42 mouse cellular contexts compared by ENCODE assay signal in genomic region chr3:15340287-15340686, GRCm38 (mm10). TPM values are rescaled to one million over a fixed set of nuclear protein-coding genes. Genes with fewer than 3 reads are reported as not detected.
"Had no signal": no experiment of that assay in that cellular context is flagged by ENCODE, and none has a peak within 500 bp of the region (broad histone marks: within the 10 kb centered on the region; RNA-seq: fewer than 3 reads in every experiment).

No protein-coding gene starts in this region.

- ATAC-seq: forebrain, postnatal 0 days; hindbrain, postnatal 0 days; intestine, embryonic 16.5 days had no signal

- H3K9me3 ChIP-seq: heart, embryonic 10.5 days; heart, embryonic 12.5 days; hindbrain, embryonic 10.5 days; hindbrain, embryonic 13.5 days; hindbrain, embryonic 15.5 days; kidney, embryonic 15.5 days; limb, embryonic 10.5 days; limb, embryonic 12.5 days had no signal

- H3K27me3 ChIP-seq: heart, embryonic 12.5 days; hindbrain, embryonic 13.5 days; hindbrain, embryonic 15.5 days; kidney, embryonic 15.5 days; limb, embryonic 12.5 days had no signal

- H3K4me3 ChIP-seq: heart, embryonic 10.5 days; heart, embryonic 12.5 days; hindbrain, embryonic 10.5 days; hindbrain, embryonic 13.5 days; hindbrain, embryonic 15.5 days; kidney, embryonic 15.5 days; limb, embryonic 10.5 days; limb, embryonic 12.5 days had no signal

- H3K36me3 ChIP-seq: heart, embryonic 10.5 days; heart, embryonic 12.5 days; hindbrain, embryonic 10.5 days; hindbrain, embryonic 13.5 days; hindbrain, embryonic 15.5 days; kidney, embryonic 15.5 days; limb, embryonic 10.5 days; limb, embryonic 12.5 days had no signal

- H3K9ac ChIP-seq: forebrain, postnatal 0 days; heart, embryonic 12.5 days; hindbrain, embryonic 13.5 days; hindbrain, embryonic 15.5 days; kidney, embryonic 15.5 days; limb, embryonic 12.5 days had no signal

- H3K4me2 ChIP-seq: heart, embryonic 12.5 days; hindbrain, embryonic 13.5 days; hindbrain, embryonic 15.5 days; kidney, embryonic 15.5 days; limb, embryonic 12.5 days had no signal

- H3K27ac ChIP-seq: heart, embryonic 10.5 days; hindbrain, embryonic 10.5 days; hindbrain, embryonic 13.5 days; hindbrain, embryonic 15.5 days; hindbrain, postnatal 0 days; kidney, embryonic 15.5 days; kidney, postnatal 0 days; limb, embryonic 10.5 days; limb, embryonic 12.5 days had no signal

- H3K4me1 ChIP-seq: heart, embryonic 10.5 days; heart, embryonic 12.5 days; hindbrain, embryonic 10.5 days; hindbrain, embryonic 13.5 days; hindbrain, embryonic 15.5 days; kidney, embryonic 15.5 days; limb, embryonic 10.5 days; limb, embryonic 12.5 days had no signal

- DNase-seq: forebrain, postnatal 0 days; gastrocnemius, postnatal 14 days; gastrocnemius, postnatal 36 days; heart, adult 18-20 months; heart, postnatal 10 days; heart, postnatal 4 days; kidney, adult 11 months; kidney, adult 2 months; kidney, adult 9 months; kidney, postnatal 14 days; kidney, postnatal 36 days; layer of hippocampus, adult 9-11 months; layer of hippocampus, postnatal 36 days; liver had no signal

RNA-seq across cellular contexts. Expression of gene Gm9733, which starts 8.2 kb away (rescaled TPM):
- total RNA-seq: forebrain, postnatal 0 days; gastrocnemius, adult 18-20 months; gastrocnemius, adult 8-10 months; gastrocnemius, postnatal 14 days; gastrocnemius, postnatal 36 days; heart, adult 18-20 months; heart, adult 8-10 months; heart, postnatal 10 days; heart, postnatal 25 days; heart, postnatal 4 days; hindbrain, postnatal 0 days; layer of hippocampus, adult 18-20 months; layer of hippocampus, adult 8-10 months; layer of hippocampus, postnatal 14 days; layer of hippocampus, postnatal 36 days; left cerebral cortex, adult 18-20 months; left cerebral cortex, adult 8-10 months; left cerebral cortex, postnatal 14 days; left cerebral cortex, postnatal 36 days had no signal
- polyA plus RNA-seq: forebrain, postnatal 0 days; gonadal fat pad, adult 2 months; heart, embryonic 10.5 days; heart, embryonic 12.5 days; heart, embryonic 14.5 days; heart, embryonic 16.5 days; hindbrain, embryonic 10.5 days; hindbrain, embryonic 13.5 days; hindbrain, embryonic 15.5 days; hindbrain, postnatal 0 days; intestine, embryonic 14.5 days; kidney, embryonic 15.5 days; large intestine, adult 2 months; limb, embryonic 10.5 days; limb, embryonic 12.5 days; limb, embryonic 14.5 days had no signal
